Mouse (Mus musculus) forebrain, embryonic 10.5 days (tissue): Measurements from ENCODE around the gene Zfp975. TPM values are rescaled to one million over a fixed set of nuclear protein-coding genes. Genes with fewer than 3 reads are reported as not detected.
"Not testable (repeated sequence)": the region's sequence is repeated elsewhere in the genome, so short reads cannot be mapped to it uniquely, and the experiment has no call there.

ENCODE experiments used
- DNase-seq: peaks from one replicate; pipeline ENCODE4 v3.0.0-alpha.2; 2017; ENCODE audit warnings: low spot score; ENCODE audit errors: extremely low spot score
- H3K27ac ChIP-seq: fragments of 300-500 bp; sonication (generic); 2 replicates; pipeline ENCODE4 v1.5.1; 2016; ENCODE audit warnings: mild to moderate bottlenecking
- H3K27me3 ChIP-seq: fragments of 300-500 bp; sonication (generic); 2 replicates; pipeline ENCODE4 v1.6.1; 2016; ENCODE audit warnings: mild to moderate bottlenecking; ENCODE audit not compliant: poor library complexity, severe bottlenecking
- H3K36me3 ChIP-seq: fragments of 300-500 bp; sonication (generic); replicated peaks from 2 replicates; pipeline ENCODE4 v1.6.1; 2016; ENCODE audit warnings: mild to moderate bottlenecking, moderate library complexity
- H3K4me1 ChIP-seq: fragments of 300-500 bp; sonication (generic); 2 replicates; pipeline ENCODE4 v1.6.1; 2016
- H3K4me3 ChIP-seq: fragments of 300-500 bp; sonication (generic); 2 replicates; pipeline ENCODE4 v1.5.1; 2016; ENCODE audit warnings: mild to moderate bottlenecking, moderate library complexity
- H3K9me3 ChIP-seq: fragments of 300-500 bp; sonication (generic); 2 replicates; pipeline ENCODE4 v1.6.1; 2016; ENCODE audit warnings: mild to moderate bottlenecking, moderate library complexity
- WGBS: fragments of 180-500 bp; shearing (Covaris S2); methylation state at CpG from one replicate; pipeline ENCODE4 v1.1.7; 2016; 5-methylcytosine and 5-hydroxymethylcytosine counted together
- polyA plus RNA-seq: library from polyadenylated mRNA; unstranded; fragments of >200 nt; fragmentation: Nextera tagmentation; extraction: Ambion mirVana; gene quantifications from 2 replicates; pipeline ENCODE4 v1.2.1, GENCODE M21; 2016

Zfp975 gene
- 7.8 and 8.3 TPM in 2 replicates for polyA plus RNA-seq

DNA sequence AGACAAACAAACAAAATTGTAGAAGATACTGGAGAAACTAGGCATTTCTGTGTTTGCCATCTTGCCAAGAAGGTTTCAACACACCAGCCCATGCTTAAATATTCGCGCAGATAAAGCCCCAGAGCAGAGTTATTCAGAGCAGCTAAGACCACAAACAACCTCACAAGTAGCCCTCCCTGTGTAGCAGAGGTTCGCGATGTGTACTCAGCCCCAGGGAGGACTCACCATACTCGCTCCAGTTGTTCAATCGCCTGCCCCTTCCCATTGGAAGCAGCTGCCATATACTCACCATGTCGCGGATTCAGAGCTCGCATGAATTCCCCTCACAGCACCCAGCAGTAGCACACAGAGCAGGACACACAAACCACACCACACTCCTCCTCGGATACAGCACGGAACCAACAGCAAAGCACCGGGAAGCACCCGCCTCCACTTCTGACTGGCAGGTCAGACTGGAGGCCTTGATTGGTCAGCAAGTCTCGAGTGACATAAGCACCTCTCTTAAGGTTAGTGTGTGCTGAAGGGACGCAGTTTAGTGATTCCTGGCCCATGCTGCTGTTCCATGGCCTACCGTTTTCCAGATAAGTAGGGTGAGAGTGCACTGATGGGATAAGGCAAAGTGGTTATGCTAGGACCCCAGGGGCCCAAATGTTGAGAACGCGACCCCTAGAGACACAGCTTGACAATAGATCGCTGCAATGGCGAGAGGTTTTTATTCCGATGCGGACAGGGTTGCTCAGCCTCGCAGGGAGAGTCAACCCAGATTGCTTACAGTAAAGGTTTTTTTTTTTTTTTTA is at the start of gene Zfp975:
Gene Zfp975, minus strand, starts transcription at position 381 of the 797 bp plus-strand sequence.
- Histone ChIP-seq H3K4me3 (peak within 1 kb of the TSS; percentile 58), H3K9me3 (peaks cover 16% of the 10 kb centered on the region)

DNA sequence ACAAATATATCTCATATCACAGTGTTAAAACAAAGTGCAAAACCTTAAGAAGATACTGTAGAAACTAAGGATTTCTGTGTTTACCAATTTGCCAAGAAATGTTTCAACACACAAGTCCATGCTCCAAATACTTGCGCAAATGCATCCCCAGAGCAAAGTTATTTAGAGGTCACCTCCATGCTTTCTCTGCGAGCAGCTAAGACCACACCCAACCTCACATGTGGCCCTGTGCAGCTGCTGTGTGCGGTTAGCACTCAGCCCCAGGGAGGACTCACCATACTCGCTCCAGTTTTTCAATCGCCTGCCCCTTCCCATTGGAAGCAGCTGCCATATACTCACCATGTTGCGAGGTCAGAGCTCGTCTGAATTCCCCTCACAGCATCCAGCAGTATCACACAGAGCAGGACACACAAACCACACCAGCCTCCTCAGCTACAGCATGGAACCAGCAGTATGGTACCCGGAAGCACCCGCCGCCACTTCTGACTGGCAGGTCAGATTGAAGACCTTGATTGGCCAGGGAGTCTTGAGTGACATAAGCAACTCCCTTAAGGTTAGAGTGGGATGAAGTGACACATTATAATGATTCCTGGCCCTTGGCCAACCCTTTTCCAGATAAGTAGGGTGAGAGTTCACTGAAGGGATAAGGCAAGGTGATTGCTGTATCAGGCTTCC is 46.1 kb upstream of the Zfp975 start:
- Histone ChIP-seq H3K4me3 (no peak overlapping the region), H3K27me3 (no peaks in the 10 kb centered on the region), H3K4me1 (no peaks in the 10 kb centered on the region), H3K27ac (no peak overlapping the region), H3K36me3 (no peaks in the 10 kb centered on the region), H3K9me3 (peaks cover 47% of the 10 kb centered on the region)
- DNase-seq: no peak
- 86% methylated on average over 10 of the region's 10 CpGs for WGBS

More for the DNA sequence above, at the start of gene Zfp975:
- WGBS: under 1% methylated on average over 23 of the region's 23 CpGs
- not testable (repeated sequence) for H3K4me1 ChIP-seq, H3K27me3 ChIP-seq
- H3K36me3 ChIP-seq: peaks cover 11% of the 10 kb centered on the region; the same call in 1 of the 2 replicates
- DNase-seq: peak; percentile 71
- H3K27ac ChIP-seq: peak within 1 kb of the TSS; percentile 84

DNA sequence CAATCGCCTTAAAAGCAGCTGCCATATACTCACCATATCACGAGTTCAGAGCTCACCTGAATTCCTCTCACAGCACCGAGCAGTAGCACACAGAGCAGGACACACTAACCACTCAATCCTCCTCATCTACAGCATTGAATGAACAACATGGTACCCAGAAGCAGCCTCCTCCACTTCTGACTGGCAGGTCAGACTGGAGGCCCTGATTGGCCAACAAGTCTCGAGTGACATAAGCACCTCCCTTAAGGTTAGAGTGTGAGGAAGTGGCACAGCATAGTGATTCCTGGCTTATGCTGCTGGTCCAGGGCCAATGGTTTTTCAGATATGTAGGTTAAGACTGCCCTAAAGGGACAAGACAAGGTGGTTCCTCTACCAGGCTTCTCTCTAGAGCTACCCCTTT is 34.4 kb upstream of the Zfp975 start, which contains the start of gene Gm17067:
Gene Gm17067, minus strand, starts transcription at position 101 of the 400 bp plus-strand sequence.
- not testable (repeated sequence) for H3K4me3 ChIP-seq, DNase-seq, H3K27me3 ChIP-seq, H3K36me3 ChIP-seq, H3K4me1 ChIP-seq, H3K27ac ChIP-seq
- WGBS: 90% methylated on average over 4 of the region's 4 CpGs
- peaks cover 34% of the 10 kb centered on the region for H3K9me3 ChIP-seq

DNA sequence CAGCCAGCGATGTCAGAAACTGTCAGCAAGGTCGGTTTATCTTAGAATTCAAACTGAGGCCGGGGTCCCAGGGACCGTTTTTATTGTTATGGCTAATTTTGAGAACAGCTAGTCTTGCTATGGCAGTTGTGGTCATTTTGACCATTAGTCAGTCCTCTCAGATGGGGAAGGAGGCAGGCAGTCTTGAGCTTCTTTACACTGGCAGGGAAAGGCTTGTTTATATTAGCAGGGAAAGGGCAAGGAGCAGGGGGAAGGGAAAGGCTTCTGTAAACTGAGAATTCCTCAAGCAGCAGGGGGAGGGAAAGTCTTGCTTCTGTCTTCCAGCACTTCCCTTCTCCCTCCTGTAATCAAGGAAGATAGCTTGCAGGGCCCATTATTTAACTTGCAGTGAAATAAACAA is 709 bp upstream of the Zfp975 start:
- peaks cover 16% of the 10 kb centered on the region for H3K9me3 ChIP-seq
- peak overlapping the region; percentile 58 for H3K4me3 ChIP-seq
- H3K36me3 ChIP-seq: peaks cover 11% of the 10 kb centered on the region; the same call in 1 of the 2 replicates
- H3K4me1 ChIP-seq, H3K27me3 ChIP-seq: not testable (repeated sequence)
- DNase-seq: peak; percentile 15
- 5% methylated on average over 4 of the region's 4 CpGs for WGBS
- H3K27ac ChIP-seq: peak overlapping the region; percentile 84

DNA sequence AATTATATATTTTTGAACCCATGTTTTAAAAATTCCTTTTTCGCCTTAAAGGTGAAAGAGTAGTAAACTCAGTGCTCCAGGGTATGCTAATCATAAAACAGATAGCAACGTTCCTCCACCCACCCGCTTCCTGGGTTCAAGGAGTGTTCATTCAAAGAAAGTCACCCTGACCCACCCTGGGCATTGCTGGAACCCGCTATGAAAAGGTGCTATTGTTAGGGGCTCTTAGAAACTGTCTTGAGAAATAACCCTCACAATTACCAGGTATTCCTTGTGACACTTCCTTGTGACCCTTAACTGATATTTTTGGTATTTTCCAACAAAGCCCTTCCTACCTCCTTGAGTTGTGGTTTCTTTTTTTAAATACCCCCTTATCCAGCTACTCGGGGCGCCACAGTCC is 12.5 kb downstream of the Zfp975 start:
- not testable (repeated sequence) for H3K36me3 ChIP-seq, H3K27me3 ChIP-seq, H3K4me3 ChIP-seq, H3K27ac ChIP-seq, DNase-seq, H3K4me1 ChIP-seq
- H3K9me3 ChIP-seq: peaks cover 55% of the 10 kb centered on the region
- 93% methylated on average over 6 of the region's 6 CpGs for WGBS

DNA sequence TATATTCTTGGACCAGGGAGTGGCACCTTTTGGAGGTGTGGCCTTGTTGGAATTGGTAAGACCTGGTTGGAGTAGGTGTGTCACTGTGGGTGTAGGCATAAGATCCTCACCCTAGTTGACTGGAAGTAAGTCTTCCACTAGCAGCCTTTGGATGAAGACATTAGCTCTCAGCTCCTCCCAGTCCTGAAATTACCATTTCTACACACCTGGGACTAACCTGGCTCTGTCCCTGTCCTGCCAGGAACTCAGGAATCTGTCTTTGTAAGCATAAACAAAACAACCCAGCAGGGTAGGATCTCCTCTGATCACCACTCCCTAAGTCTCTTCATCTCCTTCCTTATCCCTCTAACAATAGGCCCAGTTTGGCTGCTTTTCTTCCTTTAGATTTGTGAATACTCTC is 12.9 kb downstream of the Zfp975 start:
- not testable (repeated sequence) for H3K27ac ChIP-seq, H3K4me1 ChIP-seq, DNase-seq, H3K4me3 ChIP-seq, H3K36me3 ChIP-seq, H3K27me3 ChIP-seq
- H3K9me3 ChIP-seq: peaks cover 52% of the 10 kb centered on the region

DNA sequence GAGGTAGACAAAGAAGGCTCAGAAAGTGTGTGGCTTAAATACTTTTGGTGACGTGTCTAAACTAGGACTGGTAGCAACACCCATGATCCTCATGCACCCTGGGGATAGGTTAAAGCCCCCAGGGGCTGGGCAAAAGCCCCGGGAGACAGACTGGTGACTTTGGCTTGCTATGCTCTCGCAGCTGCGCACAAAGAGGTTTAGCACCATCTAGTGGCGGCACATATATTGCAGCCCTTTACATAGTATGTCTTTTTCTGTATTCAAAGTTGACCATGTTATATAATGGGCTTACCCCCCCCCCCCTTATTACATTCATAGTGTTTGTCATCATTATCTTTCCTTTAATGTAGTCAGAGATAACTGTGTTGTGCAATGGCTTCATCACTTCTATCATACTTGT is 32.4 kb downstream of the Zfp975 start:
- H3K4me1 ChIP-seq, H3K27me3 ChIP-seq, H3K27ac ChIP-seq, DNase-seq, H3K4me3 ChIP-seq: not testable (repeated sequence)
- WGBS: 69% methylated on average over 5 of the region's 5 CpGs
- Histone ChIP-seq H3K9me3 (peaks cover 58% of the 10 kb centered on the region), H3K36me3 (peaks cover 38% of the 10 kb centered on the region)

DNA sequence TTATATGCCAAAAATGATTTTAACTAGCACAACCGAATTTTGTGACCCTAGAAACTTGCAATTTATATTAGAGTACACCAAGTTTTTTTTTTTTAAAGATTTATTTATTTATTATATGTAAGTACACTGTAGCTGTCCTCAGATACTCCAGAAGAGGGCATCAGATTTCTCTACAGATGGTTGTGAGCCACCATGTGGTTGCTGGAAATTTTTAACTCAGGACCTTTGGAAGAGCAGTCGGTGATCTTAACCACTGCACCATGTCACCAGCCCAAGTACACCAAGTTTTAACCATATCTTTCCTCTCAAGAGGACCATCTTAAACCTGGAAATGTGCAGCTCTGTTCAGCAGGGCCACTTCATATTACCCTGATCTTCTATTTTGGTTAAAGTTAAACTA is 37.3 kb downstream of the Zfp975 start:
- H3K9me3 ChIP-seq: peaks cover 31% of the 10 kb centered on the region
- H3K36me3 ChIP-seq, H3K4me1 ChIP-seq, H3K4me3 ChIP-seq, H3K27ac ChIP-seq, H3K27me3 ChIP-seq, DNase-seq: not testable (repeated sequence)
- WGBS: 75% methylated on average over 2 of the region's 2 CpGs

DNA sequence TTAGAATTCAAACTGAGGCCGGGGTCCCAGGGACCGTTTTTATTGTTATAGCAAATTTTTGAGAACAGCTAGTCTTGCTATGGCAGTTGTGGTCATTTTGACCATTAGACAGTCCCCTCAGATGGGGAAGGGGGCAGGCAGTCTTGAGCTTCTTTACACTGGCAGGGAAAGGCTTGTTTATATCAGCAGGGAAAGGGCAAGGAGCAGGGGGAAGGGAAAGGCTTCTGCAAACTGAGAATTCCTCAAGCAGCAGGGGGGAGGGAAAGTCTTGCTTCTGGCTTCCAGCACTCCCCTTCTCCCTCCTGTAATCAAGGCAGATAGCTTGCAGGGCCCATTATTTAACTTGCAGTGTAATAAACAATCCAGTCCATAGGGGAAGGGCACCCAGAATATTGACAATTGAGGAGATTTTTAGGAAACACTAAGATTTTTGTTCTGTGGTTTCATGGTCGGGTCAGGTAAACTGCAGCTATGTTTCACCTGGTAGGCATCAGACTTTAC is 49.4 kb downstream of the Zfp975 start:
- peak overlapping the region; percentile 51 for H3K4me3 ChIP-seq
- peak overlapping the region; percentile 48; the same call in 1 of the 2 replicates for H3K27ac ChIP-seq
- WGBS: 20% methylated on average over 3 of the region's 3 CpGs
- H3K27me3 ChIP-seq, H3K4me1 ChIP-seq, H3K9me3 ChIP-seq, DNase-seq, H3K36me3 ChIP-seq: not testable (repeated sequence)

DNA sequence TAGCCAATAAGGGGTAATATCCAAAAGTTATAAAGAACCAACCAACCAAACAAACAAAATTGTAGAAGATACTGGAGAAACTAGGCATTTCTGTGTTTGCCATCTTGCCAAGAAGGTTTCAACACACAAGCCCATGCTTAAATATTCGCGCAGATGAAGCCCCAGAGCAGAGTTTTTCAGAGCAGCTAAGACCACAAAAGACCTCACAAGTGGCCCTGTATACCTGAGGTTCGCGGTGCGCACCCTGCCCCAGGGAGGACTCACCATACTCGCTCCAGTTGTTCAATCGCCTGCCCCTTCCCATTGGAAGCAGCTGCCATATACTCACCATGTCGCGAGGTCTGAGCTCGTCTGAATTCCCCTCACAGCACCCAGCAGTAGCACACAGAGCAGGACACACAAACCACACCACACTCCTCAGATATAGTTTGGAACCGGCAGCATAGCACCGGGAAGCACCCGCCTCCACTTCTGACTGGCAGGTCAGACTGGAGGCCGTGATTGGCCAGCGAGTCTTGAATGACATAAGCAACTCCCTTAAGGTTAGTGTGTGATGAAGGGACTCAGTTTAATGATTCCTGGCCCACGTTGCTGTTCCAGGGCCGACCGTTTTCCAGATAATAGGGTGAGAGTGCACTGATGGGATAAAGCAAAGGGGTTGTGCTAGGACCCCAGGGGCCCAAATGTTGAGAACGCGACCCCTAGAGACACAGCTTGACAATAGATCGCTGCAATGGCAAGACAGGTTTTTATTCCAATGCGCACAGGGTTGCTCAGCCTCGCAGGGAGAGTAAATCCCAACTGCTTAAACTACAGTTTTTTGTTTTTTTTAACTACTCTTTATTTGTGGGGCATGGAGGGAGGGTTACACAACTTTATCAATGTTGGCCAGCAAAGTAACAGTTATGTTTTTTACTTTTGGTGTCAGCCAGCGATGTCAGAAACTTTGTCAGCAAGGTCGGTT is 50.1 kb downstream of the Zfp975 start, which contains the start of gene Zfp976:
Gene Zfp976, minus strand, starts transcription at position 437 of the 964 bp plus-strand sequence.
- not testable (repeated sequence) for H3K36me3 ChIP-seq, H3K9me3 ChIP-seq, H3K4me1 ChIP-seq, H3K27me3 ChIP-seq
- H3K27ac ChIP-seq: peak within 1 kb of the TSS; percentile 48
- peak; percentile 57 for DNase-seq
- H3K4me3 ChIP-seq: peak within 1 kb of the TSS; percentile 51
- WGBS: 3% methylated on average over 25 of the region's 25 CpGs

DNA sequence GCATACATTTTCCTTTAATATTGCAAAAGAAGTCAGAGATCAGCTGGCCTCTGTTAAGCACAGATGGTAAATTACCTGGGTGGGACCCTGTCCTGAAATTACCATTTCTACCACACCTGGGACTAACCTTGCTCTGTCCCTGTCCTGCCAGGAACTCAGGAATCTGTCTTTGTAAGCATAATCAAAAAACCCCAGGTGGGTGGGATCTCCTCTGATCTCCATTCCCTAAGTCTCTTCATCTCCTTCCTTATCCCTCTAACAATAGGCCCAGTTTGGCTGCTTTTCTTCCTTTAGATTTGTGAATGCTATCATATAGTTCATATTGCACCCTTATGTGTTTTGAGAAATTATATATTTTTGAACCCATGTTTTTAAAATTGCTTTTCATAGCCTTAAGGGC is 61.5 kb downstream of the Zfp975 start:
- not testable (repeated sequence) for H3K36me3 ChIP-seq, H3K27ac ChIP-seq, H3K4me1 ChIP-seq, H3K4me3 ChIP-seq, DNase-seq, H3K27me3 ChIP-seq
- peaks cover 69% of the 10 kb centered on the region for H3K9me3 ChIP-seq
